Mouse (Mus musculus) stomach, postnatal 0 days (tissue): Measurements from ENCODE around the gene Smim22.

Experiments used
- CTCF ChIP-seq: IDR thresholded peaks from 2 replicates; pipeline ENCODE4 v1.5.1; 2016; ENCODE audit warnings: antibody characterized with exemption, low read depth, mild to moderate bottlenecking, moderate library complexity
- EP300 ChIP-seq: optimal IDR thresholded peaks from 2 replicates; pipeline ENCODE3; 2016; ENCODE audit warnings: antibody characterized with exemption

GRCm38 (mm10) chr16:4964731-4965391 lies 42.2 kb upstream of the Smim22 start:
- TF ChIP-seq CTCF (no peak), EP300 (no peak)
